Comparison of ENCODE assay signal across 8 mouse cellular contexts in the genomic region with DNA sequence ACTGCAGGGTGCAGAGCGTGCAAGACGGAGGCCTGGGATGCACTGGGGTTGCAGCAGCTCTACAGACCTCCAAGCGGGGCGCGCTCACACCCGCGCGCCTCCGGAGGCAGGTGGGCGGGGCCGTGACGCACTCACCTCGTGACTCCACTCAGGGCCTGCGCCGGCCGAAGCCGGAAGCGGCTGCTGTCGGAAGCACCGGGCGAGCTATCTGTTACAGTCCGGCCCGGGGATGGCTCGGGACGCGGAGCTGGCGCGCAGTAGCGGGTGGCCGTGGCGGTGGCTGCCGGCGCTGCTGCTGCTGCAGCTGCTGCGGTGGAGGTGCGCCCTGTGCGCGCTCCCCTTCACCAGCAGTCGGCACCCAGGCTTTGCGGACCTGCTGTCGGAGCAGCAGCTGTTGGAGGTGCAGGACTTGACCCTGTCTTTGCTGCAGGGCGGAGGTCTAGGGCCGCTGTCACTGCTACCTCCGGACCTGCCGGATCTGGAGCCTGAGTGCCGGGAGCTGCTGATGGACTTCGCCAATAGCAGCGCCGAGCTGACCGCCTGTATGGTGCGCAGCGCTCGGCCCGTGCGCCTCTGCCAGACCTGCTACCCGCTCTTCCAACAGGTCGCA.
DNase-seq lines count a peak whose midpoint lies in the region; TF ChIP-seq lines count a peak whose summit lies in the region.

No protein-coding gene starts in this region.

- intact Hi-C loops in gastrocnemius, adult 2 months (cut with DNase I): no loop called here

- peak overlapping the region; percentile 99 for H3K4me3 ChIP-seq in gastrocnemius, adult 2 months
- H3K4me3 ChIP-seq in megakaryocyte, embryonic 14.5 days (replicated peaks): peak overlapping the region; percentile 99

- peaks cover 7% of the 10 kb centered on the region for H3K9me3 ChIP-seq in megakaryocyte, embryonic 14.5 days

- DNase-seq in WW6 (ENCODE audit: low read depth, low spot score): peak; percentile 85
- DNase-seq in cerebellum, postnatal 4 days (ENCODE audit: low spot score in 2 of 2): peak; percentile 84 to 90
- DNase-seq in gastrocnemius, adult 2 months: peak; percentile 95
- DNase-seq in hindlimb bud, embryonic 11.5 days (ENCODE audit: extremely low spot score, low read depth, low spot score): peak; percentile 50
- DNase-seq in left cerebral cortex, adult 8-10 months (ENCODE audit: low spot score in 2 of 2): peak; percentile 81 to 86
- peak; percentile 95 for DNase-seq in right cerebral cortex, postnatal 10 days (ENCODE audit: low spot score in 2 of 2)
- peak; percentile 86 for DNase-seq in urinary bladder, postnatal 25 days (ENCODE audit: low spot score)

- peak overlapping the region; percentile 93 for H3K27ac ChIP-seq in gastrocnemius, adult 2 months

- peaks cover 26% of the 10 kb centered on the region for H3K36me3 ChIP-seq in megakaryocyte, embryonic 14.5 days (replicated peaks; ENCODE audit: low read length)

- no peaks in the 10 kb centered on the region for H3K27me3 ChIP-seq in megakaryocyte, embryonic 14.5 days (replicated peaks)

- H3K4me1 ChIP-seq in megakaryocyte, embryonic 14.5 days: peaks cover 35% of the 10 kb centered on the region

- TF ChIP-seq CTCF in gastrocnemius, adult 2 months (IDR thresholded peaks at IDR 0.05): peak; percentile 6; the same call in 1 of the 2 replicates

Comparison
In these comparisons a context has a peak if more than half of its experiments do, and no peak if none do; other contexts are left out.
1. Peak in every context shown above with its lines: DNase-seq, H3K4me3 ChIP-seq and H3K27ac ChIP-seq.